In the genomic region with DNA sequence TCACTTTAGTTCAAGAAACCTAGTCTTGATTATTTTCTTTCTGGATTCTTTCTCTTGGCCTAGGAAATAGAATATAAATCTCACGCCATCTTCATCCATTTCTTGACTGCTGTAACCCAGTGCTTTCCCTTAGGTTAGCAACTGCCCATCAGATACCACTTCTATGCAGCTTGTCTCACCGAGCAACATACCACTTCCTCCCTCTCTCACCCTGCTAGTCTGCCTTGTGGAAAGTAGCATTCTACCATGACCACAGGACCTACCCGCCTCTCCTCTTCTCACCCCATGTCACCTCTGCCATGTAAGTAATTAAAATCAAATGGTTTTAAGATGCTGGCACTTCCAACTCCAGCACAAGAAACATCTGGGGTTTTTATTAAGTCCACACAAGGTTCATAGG, we compare ENCODE assay signal across 17 mouse cellular contexts.
A peak's percentile ranks its signal among the peaks of the same experiment; 100 is the strongest.
DNase-seq lines count a peak whose midpoint lies in the region; ATAC-seq lines count a peak whose summit lies in the region.
"Had no signal": no experiment of that assay in that cellular context is flagged by ENCODE, and none has a peak within 500 bp of the region (broad histone marks: within the 10 kb centered on the region; RNA-seq: fewer than 3 reads in every experiment).

No protein-coding gene starts in this region.

- DNase-seq in B cell, adult 2 months = peak; percentile 24 to 30
- peak; percentile 20 to 35 for DNase-seq in CD8-positive naive resting alpha-beta T cell, adult 2 months (ENCODE audit: low read depth in 2 of 2, low spot score in 2 of 2)
- peak; percentile 65 for DNase-seq in naive thymus-derived CD4-positive, alpha-beta T cell, adult 2 months (ENCODE audit: low read depth)
- DNase-seq in yolk sac, embryonic 10.5 days (ENCODE audit: low spot score) = no peak
- DNase-seq in adrenal gland, adult (ENCODE audit: inconsistent age in 2 of 2, low spot score in 1 of 2) = no peak
- no peak for DNase-seq in thymus, postnatal 10 days (ENCODE audit: low spot score in 2 of 2)
- DNase-seq: adrenal gland, adult 8-10 months; cerebellum, adult 11 months; cerebellum, postnatal 14 days; heart, adult 18-20 months; lung, embryonic 14.5 days; lung, postnatal 4 days had no signal

- ATAC-seq in granulocyte monocyte progenitor cell, adult 5-6 weeks (replicated peaks; ENCODE audit: poor library complexity, severe bottlenecking) = peak; percentile 60
- ATAC-seq: forebrain, embryonic 16.5 days; intestine, embryonic 15.5 days; liver, embryonic 12.5 days; midbrain, embryonic 13.5 days had no signal

Comparison
In these comparisons a context has a peak if more than half of its experiments do, and no peak if none do; other contexts are left out.
1. DNase-seq: peak in B cell, adult 2 months (2 of 2), CD8-positive naive resting alpha-beta T cell, adult 2 months (2 of 2) and naive thymus-derived CD4-positive, alpha-beta T cell, adult 2 months (single experiment); none in yolk sac, embryonic 10.5 days (single experiment), adrenal gland, adult (0 of 2) and thymus, postnatal 10 days (0 of 2).